Mouse (Mus musculus): Measurements from ENCODE around the gene D230025D16Rik. TPM values are rescaled to one million over a fixed set of nuclear protein-coding genes. Genes with fewer than 3 reads are reported as not detected.

D230025D16Rik gene
- polyA plus RNA-seq, 1 experiment: 26.4 TPM

GRCm38 (mm10) chr8:105282239-105282638 lies 57.3 kb downstream of the D230025D16Rik start:
- Histone ChIP-seq H3K27ac (ENCODE audit: control insufficient read depth, insufficient read depth, low read length) (no peak overlapping the region), H3K36me3 (ENCODE audit: control insufficient read depth, insufficient read depth, low read length) (no peaks in the 10 kb centered on the region), H3K4me1 (replicated peaks; ENCODE audit: control insufficient read depth, insufficient read depth, low read length) (peaks cover 12% of the 10 kb centered on the region), H3K4me3 (ENCODE audit: control insufficient read depth, insufficient read depth, low read length) (no peak overlapping the region), H3K27me3 (ENCODE audit: control insufficient read depth, insufficient read depth, low read length) (no peaks in the 10 kb centered on the region; the same call in 1 of the 2 replicates)
- 91% methylated on average over 4 of the region's 4 CpGs for WGBS
- TF ChIP-seq POLR2A (IDR thresholded peaks at IDR 0.05; ENCODE audit: control insufficient read depth, extremely low read depth, insufficient read depth, low read length, poor library complexity) (no peak), CTCF (IDR thresholded peaks at IDR 0.05; ENCODE audit: borderline replicate concordance, control insufficient read depth, extremely low read depth, insufficient read depth, low read length, poor library complexity) (no peak)
- no peak for DNase-seq

GRCm38 (mm10) chr8:105283074-105283473 lies 58.1 kb downstream of the D230025D16Rik start:
- H3K27me3 ChIP-seq (ENCODE audit: control insufficient read depth, insufficient read depth, low read length): no peaks in the 10 kb centered on the region; the same call in 1 of the 2 replicates
- DNase-seq: no peak
- H3K27ac ChIP-seq (ENCODE audit: control insufficient read depth, insufficient read depth, low read length): no peak overlapping the region
- no peak overlapping the region for H3K4me3 ChIP-seq (ENCODE audit: control insufficient read depth, insufficient read depth, low read length)
- TF ChIP-seq POLR2A (IDR thresholded peaks at IDR 0.05; ENCODE audit: control insufficient read depth, extremely low read depth, insufficient read depth, low read length, poor library complexity) (no peak), CTCF (IDR thresholded peaks at IDR 0.05; ENCODE audit: borderline replicate concordance, control insufficient read depth, extremely low read depth, insufficient read depth, low read length, poor library complexity) (peak; percentile 79)
- H3K4me1 ChIP-seq (replicated peaks; ENCODE audit: control insufficient read depth, insufficient read depth, low read length): peaks cover 12% of the 10 kb centered on the region
- 70% methylated on average over 23 of the region's 23 CpGs for WGBS
- H3K36me3 ChIP-seq (ENCODE audit: control insufficient read depth, insufficient read depth, low read length): no peaks in the 10 kb centered on the region

- DNase-seq: no peak
- Histone ChIP-seq H3K27ac (ENCODE audit: control insufficient read depth, insufficient read depth, low read length) (no peak overlapping the region), H3K27me3 (ENCODE audit: control insufficient read depth, insufficient read depth, low read length) (no peaks in the 10 kb centered on the region), H3K4me3 (ENCODE audit: control insufficient read depth, insufficient read depth, low read length) (no peak overlapping the region), H3K36me3 (ENCODE audit: control insufficient read depth, insufficient read depth, low read length) (no peaks in the 10 kb centered on the region), H3K4me1 (replicated peaks; ENCODE audit: control insufficient read depth, insufficient read depth, low read length) (peaks cover 17% of the 10 kb centered on the region)
- TF ChIP-seq CTCF (IDR thresholded peaks at IDR 0.05; ENCODE audit: borderline replicate concordance, control insufficient read depth, extremely low read depth, insufficient read depth, low read length, poor library complexity) (no peak), POLR2A (IDR thresholded peaks at IDR 0.05; ENCODE audit: control insufficient read depth, extremely low read depth, insufficient read depth, low read length, poor library complexity) (no peak)
- 94% methylated on average over 12 of the region's 12 CpGs for WGBS
Observed at GRCm38 (mm10) chr8:105285514-105285913, 60.6 kb downstream of the D230025D16Rik start.

GRCm38 (mm10) chr8:105286907-105287306 lies 62.0 kb downstream of the D230025D16Rik start:
- Histone ChIP-seq H3K4me3 (ENCODE audit: control insufficient read depth, insufficient read depth, low read length) (no peak overlapping the region), H3K36me3 (ENCODE audit: control insufficient read depth, insufficient read depth, low read length) (no peaks in the 10 kb centered on the region), H3K27ac (ENCODE audit: control insufficient read depth, insufficient read depth, low read length) (no peak overlapping the region), H3K4me1 (replicated peaks; ENCODE audit: control insufficient read depth, insufficient read depth, low read length) (peaks cover 20% of the 10 kb centered on the region), H3K27me3 (ENCODE audit: control insufficient read depth, insufficient read depth, low read length) (no peaks in the 10 kb centered on the region)
- DNase-seq: no peak
- 89% methylated on average over 4 of the region's 4 CpGs for WGBS
- no peak for TF ChIP-seq POLR2A (IDR thresholded peaks at IDR 0.05; ENCODE audit: control insufficient read depth, extremely low read depth, insufficient read depth, low read length, poor library complexity)
- no peak for TF ChIP-seq CTCF (IDR thresholded peaks at IDR 0.05; ENCODE audit: borderline replicate concordance, control insufficient read depth, extremely low read depth, insufficient read depth, low read length, poor library complexity)

- H3K27ac ChIP-seq (ENCODE audit: control insufficient read depth, insufficient read depth, low read length): no peak overlapping the region
- 98% methylated on average over 5 of the region's 5 CpGs for WGBS
- H3K27me3 ChIP-seq (ENCODE audit: control insufficient read depth, insufficient read depth, low read length): no peaks in the 10 kb centered on the region
- H3K4me3 ChIP-seq (ENCODE audit: control insufficient read depth, insufficient read depth, low read length): no peak overlapping the region
- no peak for DNase-seq
- no peak for TF ChIP-seq CTCF (IDR thresholded peaks at IDR 0.05; ENCODE audit: borderline replicate concordance, control insufficient read depth, extremely low read depth, insufficient read depth, low read length, poor library complexity)
- no peak for TF ChIP-seq POLR2A (IDR thresholded peaks at IDR 0.05; ENCODE audit: control insufficient read depth, extremely low read depth, insufficient read depth, low read length, poor library complexity)
- H3K4me1 ChIP-seq (replicated peaks; ENCODE audit: control insufficient read depth, insufficient read depth, low read length): peaks cover 17% of the 10 kb centered on the region
- H3K36me3 ChIP-seq (ENCODE audit: control insufficient read depth, insufficient read depth, low read length): no peaks in the 10 kb centered on the region
Observed at GRCm38 (mm10) chr8:105288231-105288630, 63.3 kb downstream of the D230025D16Rik start.

DNA sequence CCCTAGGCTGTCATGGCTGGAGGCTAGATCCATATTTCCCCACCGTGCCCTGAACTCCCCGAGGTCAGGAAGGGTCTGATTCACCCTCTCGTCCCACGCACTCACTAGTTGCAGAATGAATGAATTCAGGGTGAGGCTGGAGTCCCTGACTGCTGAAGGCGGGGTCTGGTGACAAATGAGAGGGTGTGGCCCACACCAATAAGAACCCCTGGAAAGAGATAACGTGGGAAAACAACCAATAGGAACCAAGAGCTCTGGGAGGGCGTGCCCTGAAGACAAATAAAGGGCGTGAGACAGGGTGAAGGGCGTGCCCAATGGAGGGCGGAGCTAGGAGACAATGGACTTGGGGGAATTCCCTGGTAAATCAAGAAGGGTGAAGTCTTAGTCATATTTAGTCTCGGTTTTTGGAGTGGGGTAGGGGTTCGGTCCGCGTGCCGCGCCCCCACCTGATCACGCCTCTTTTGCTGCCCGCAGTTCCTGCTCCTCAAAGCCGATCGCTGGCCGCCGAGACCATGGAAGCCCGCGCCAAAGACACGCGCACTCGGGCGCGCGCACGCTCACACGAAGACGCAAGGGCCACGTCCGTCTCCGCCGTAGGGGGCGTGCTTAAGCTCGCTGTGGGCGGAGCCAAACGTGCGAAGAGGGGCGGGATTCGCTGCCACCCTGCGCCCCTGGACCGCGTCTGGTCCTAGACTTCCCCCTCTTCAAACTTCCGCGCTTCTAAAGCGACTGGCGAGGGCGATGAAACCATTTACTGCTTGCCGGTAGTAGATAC lies 64.2 kb downstream of the D230025D16Rik start:
- peak overlapping the region; percentile 77 for H3K4me3 ChIP-seq (ENCODE audit: control insufficient read depth, insufficient read depth, low read length)
- H3K4me1 ChIP-seq (replicated peaks; ENCODE audit: control insufficient read depth, insufficient read depth, low read length): peaks cover 17% of the 10 kb centered on the region
- no peaks in the 10 kb centered on the region for H3K36me3 ChIP-seq (ENCODE audit: control insufficient read depth, insufficient read depth, low read length)
- TF ChIP-seq POLR2A (IDR thresholded peaks at IDR 0.05; ENCODE audit: control insufficient read depth, extremely low read depth, insufficient read depth, low read length, poor library complexity) (peak; percentile 43; the same call in 1 of the 2 replicates), CTCF (IDR thresholded peaks at IDR 0.05; ENCODE audit: borderline replicate concordance, control insufficient read depth, extremely low read depth, insufficient read depth, low read length, poor library complexity) (0 out of 2 replicates have a peak, but pooled peaks have one; percentile 28)
- under 1% methylated on average over 53 of the region's 53 CpGs for WGBS
- no peaks in the 10 kb centered on the region for H3K27me3 ChIP-seq (ENCODE audit: control insufficient read depth, insufficient read depth, low read length)
- H3K27ac ChIP-seq (ENCODE audit: control insufficient read depth, insufficient read depth, low read length): peak overlapping the region; percentile 52; the same call in 1 of the 2 replicates
- peak; percentile 97 for DNase-seq
